Mouse (Mus musculus): ENCODE measurements at regions not wholly inside any gene's neighbourhood (a gene's known extent, or its start where the extent isn't known, plus 50 kb on each side); places are given as distances from the start of the nearest gene placed in this dataset.

- no peak overlapping the region for H3K4me2 ChIP-seq
- H3K36me3 ChIP-seq (ENCODE audit: control insufficient read depth, insufficient read depth, low read length) = no peaks in the 10 kb centered on the region
- H3K27ac ChIP-seq (ENCODE audit: low read depth, low read length) = no peak overlapping the region
- no peak overlapping the region for H3K4me3 ChIP-seq (ENCODE audit: low read depth, low read length)
- DNase-seq (ENCODE audit: low spot score) (no peak), ATAC-seq (replicated peaks; ENCODE audit: low FRiP score) (no peak)
- H3K27me3 ChIP-seq (replicated peaks; ENCODE audit: control insufficient read depth, insufficient read depth, low read length) = no peaks in the 10 kb centered on the region
- no peaks in the 10 kb centered on the region for H3K4me1 ChIP-seq (replicated peaks; ENCODE audit: control insufficient read depth, insufficient read depth, low read length)
- H3K9me3 ChIP-seq (ENCODE audit: control insufficient read depth, low read length) = no peaks in the 10 kb centered on the region
- H3K9ac ChIP-seq (ENCODE audit: low read depth, low read length) = no peak overlapping the region
Observed at GRCm38 (mm10) chr8:42442786-42443185, 698.5 kb downstream of the Triml1 start.

GRCm38 (mm10) chr8:42402632-42403031 lies 738.7 kb downstream of the Triml1 start:
- ATAC-seq (replicated peaks; ENCODE audit: low FRiP score) (no peak), DNase-seq (ENCODE audit: low spot score) (no peak)
- Histone ChIP-seq H3K27ac (ENCODE audit: low read depth, low read length) (no peak overlapping the region), H3K27me3 (replicated peaks; ENCODE audit: control insufficient read depth, insufficient read depth, low read length) (no peaks in the 10 kb centered on the region), H3K4me3 (ENCODE audit: low read depth, low read length) (no peak overlapping the region), H3K9ac (ENCODE audit: low read depth, low read length) (no peak overlapping the region), H3K4me1 (replicated peaks; ENCODE audit: control insufficient read depth, insufficient read depth, low read length) (no peaks in the 10 kb centered on the region), H3K4me2 (no peak overlapping the region), H3K9me3 (ENCODE audit: control insufficient read depth, low read length) (no peaks in the 10 kb centered on the region), H3K36me3 (ENCODE audit: control insufficient read depth, insufficient read depth, low read length) (no peaks in the 10 kb centered on the region)
- 67% methylated on average over 2 of the region's 2 CpGs for WGBS

- Histone ChIP-seq H3K9me3 (ENCODE audit: control insufficient read depth, low read length) (no peaks in the 10 kb centered on the region), H3K36me3 (ENCODE audit: control insufficient read depth, insufficient read depth, low read length) (no peaks in the 10 kb centered on the region), H3K27me3 (replicated peaks; ENCODE audit: control insufficient read depth, insufficient read depth, low read length) (no peaks in the 10 kb centered on the region), H3K4me1 (replicated peaks; ENCODE audit: control insufficient read depth, insufficient read depth, low read length) (no peaks in the 10 kb centered on the region), H3K9ac (ENCODE audit: low read depth, low read length) (no peak overlapping the region), H3K27ac (ENCODE audit: low read depth, low read length) (no peak overlapping the region), H3K4me3 (ENCODE audit: low read depth, low read length) (no peak overlapping the region), H3K4me2 (no peak overlapping the region)
- DNase-seq (ENCODE audit: low spot score) = no peak
- no peak for ATAC-seq (replicated peaks; ENCODE audit: low FRiP score)
- 67% methylated on average over 3 of the region's 3 CpGs for WGBS
Observed at GRCm38 (mm10) chr8:42396886-42397285, 744.4 kb downstream of the Triml1 start.

GRCm38 (mm10) chr8:42388816-42389215 lies 752.5 kb downstream of the Triml1 start:
- Histone ChIP-seq H3K4me1 (replicated peaks; ENCODE audit: control insufficient read depth, insufficient read depth, low read length) (no peaks in the 10 kb centered on the region), H3K27me3 (replicated peaks; ENCODE audit: control insufficient read depth, insufficient read depth, low read length) (no peaks in the 10 kb centered on the region), H3K9ac (ENCODE audit: low read depth, low read length) (no peak overlapping the region), H3K4me3 (ENCODE audit: low read depth, low read length) (no peak overlapping the region), H3K27ac (ENCODE audit: low read depth, low read length) (no peak overlapping the region), H3K36me3 (ENCODE audit: control insufficient read depth, insufficient read depth, low read length) (no peaks in the 10 kb centered on the region), H3K9me3 (ENCODE audit: control insufficient read depth, low read length) (no peaks in the 10 kb centered on the region), H3K4me2 (no peak overlapping the region)
- 68% methylated on average over 3 of the region's 3 CpGs for WGBS
- ATAC-seq (replicated peaks; ENCODE audit: low FRiP score) (no peak), DNase-seq (ENCODE audit: low spot score) (no peak)

- Histone ChIP-seq H3K4me3 (ENCODE audit: low read depth, low read length) (no peak overlapping the region), H3K9ac (ENCODE audit: low read depth, low read length) (no peak overlapping the region), H3K27me3 (replicated peaks; ENCODE audit: control insufficient read depth, insufficient read depth, low read length) (no peaks in the 10 kb centered on the region), H3K4me2 (no peak overlapping the region), H3K9me3 (ENCODE audit: control insufficient read depth, low read length) (no peaks in the 10 kb centered on the region), H3K36me3 (ENCODE audit: control insufficient read depth, insufficient read depth, low read length) (no peaks in the 10 kb centered on the region), H3K4me1 (replicated peaks; ENCODE audit: control insufficient read depth, insufficient read depth, low read length) (no peaks in the 10 kb centered on the region), H3K27ac (ENCODE audit: low read depth, low read length) (no peak overlapping the region)
- no peak for ATAC-seq (replicated peaks; ENCODE audit: low FRiP score)
- 74% methylated on average over 3 of the region's 3 CpGs for WGBS
- no peak for DNase-seq (ENCODE audit: low spot score)
Observed at GRCm38 (mm10) chr8:42348073-42348603, 793.1 kb downstream of the Triml1 start.

- ATAC-seq (replicated peaks; ENCODE audit: low FRiP score) (no peak), DNase-seq (ENCODE audit: low spot score) (no peak)
- H3K27me3 ChIP-seq (replicated peaks; ENCODE audit: control insufficient read depth, insufficient read depth, low read length) = no peaks in the 10 kb centered on the region
- H3K4me3 ChIP-seq (ENCODE audit: low read depth, low read length) = no peak overlapping the region
- H3K4me2 ChIP-seq = no peak overlapping the region
- H3K9ac ChIP-seq (ENCODE audit: low read depth, low read length) = no peak overlapping the region
- no peaks in the 10 kb centered on the region for H3K4me1 ChIP-seq (replicated peaks; ENCODE audit: control insufficient read depth, insufficient read depth, low read length)
- H3K27ac ChIP-seq (ENCODE audit: low read depth, low read length) = no peak overlapping the region
- no peaks in the 10 kb centered on the region for H3K9me3 ChIP-seq (ENCODE audit: control insufficient read depth, low read length)
- no peaks in the 10 kb centered on the region for H3K36me3 ChIP-seq (ENCODE audit: control insufficient read depth, insufficient read depth, low read length)
- WGBS = 83% methylated on average over 9 of the region's 9 CpGs
Observed at GRCm38 (mm10) chr8:42334708-42335107, 806.6 kb downstream of the Triml1 start.

- WGBS = 71% methylated on average over 4 of the region's 4 CpGs
- Histone ChIP-seq H3K9me3 (ENCODE audit: control insufficient read depth, low read length) (no peaks in the 10 kb centered on the region), H3K4me2 (no peak overlapping the region), H3K9ac (ENCODE audit: low read depth, low read length) (no peak overlapping the region), H3K27ac (ENCODE audit: low read depth, low read length) (no peak overlapping the region), H3K4me1 (replicated peaks; ENCODE audit: control insufficient read depth, insufficient read depth, low read length) (no peaks in the 10 kb centered on the region), H3K36me3 (ENCODE audit: control insufficient read depth, insufficient read depth, low read length) (no peaks in the 10 kb centered on the region), H3K27me3 (replicated peaks; ENCODE audit: control insufficient read depth, insufficient read depth, low read length) (no peaks in the 10 kb centered on the region), H3K4me3 (ENCODE audit: low read depth, low read length) (no peak overlapping the region)
- ATAC-seq (replicated peaks; ENCODE audit: low FRiP score) = no peak
- no peak for DNase-seq (ENCODE audit: low spot score)
Observed at GRCm38 (mm10) chr8:42324663-42325062, 816.6 kb downstream of the Triml1 start.

- Histone ChIP-seq H3K27me3 (replicated peaks; ENCODE audit: control insufficient read depth, insufficient read depth, low read length) (no peaks in the 10 kb centered on the region), H3K9me3 (ENCODE audit: control insufficient read depth, low read length) (no peaks in the 10 kb centered on the region), H3K4me1 (replicated peaks; ENCODE audit: control insufficient read depth, insufficient read depth, low read length) (no peaks in the 10 kb centered on the region), H3K4me2 (no peak overlapping the region), H3K4me3 (ENCODE audit: low read depth, low read length) (no peak overlapping the region), H3K36me3 (ENCODE audit: control insufficient read depth, insufficient read depth, low read length) (no peaks in the 10 kb centered on the region), H3K9ac (ENCODE audit: low read depth, low read length) (no peak overlapping the region), H3K27ac (ENCODE audit: low read depth, low read length) (no peak overlapping the region)
- no peak for ATAC-seq (replicated peaks; ENCODE audit: low FRiP score)
- DNase-seq (ENCODE audit: low spot score) = no peak
Observed at GRCm38 (mm10) chr8:42322862-42323261, 818.4 kb downstream of the Triml1 start.

- ATAC-seq (replicated peaks; ENCODE audit: low FRiP score) (no peak), DNase-seq (ENCODE audit: low spot score) (no peak)
- Histone ChIP-seq H3K4me2 (no peak overlapping the region), H3K27ac (ENCODE audit: low read depth, low read length) (no peak overlapping the region), H3K4me3 (ENCODE audit: low read depth, low read length) (no peak overlapping the region), H3K9me3 (ENCODE audit: control insufficient read depth, low read length) (no peaks in the 10 kb centered on the region), H3K4me1 (replicated peaks; ENCODE audit: control insufficient read depth, insufficient read depth, low read length) (no peaks in the 10 kb centered on the region), H3K9ac (ENCODE audit: low read depth, low read length) (no peak overlapping the region), H3K27me3 (replicated peaks; ENCODE audit: control insufficient read depth, insufficient read depth, low read length) (no peaks in the 10 kb centered on the region), H3K36me3 (ENCODE audit: control insufficient read depth, insufficient read depth, low read length) (no peaks in the 10 kb centered on the region)
- WGBS = 73% methylated on average over 1 of the region's 1 CpGs
Observed at GRCm38 (mm10) chr8:42311060-42311459, 830.2 kb downstream of the Triml1 start.
